Mouse (Mus musculus): ENCODE data around the gene Uncx.

Gene Uncx

DNA sequence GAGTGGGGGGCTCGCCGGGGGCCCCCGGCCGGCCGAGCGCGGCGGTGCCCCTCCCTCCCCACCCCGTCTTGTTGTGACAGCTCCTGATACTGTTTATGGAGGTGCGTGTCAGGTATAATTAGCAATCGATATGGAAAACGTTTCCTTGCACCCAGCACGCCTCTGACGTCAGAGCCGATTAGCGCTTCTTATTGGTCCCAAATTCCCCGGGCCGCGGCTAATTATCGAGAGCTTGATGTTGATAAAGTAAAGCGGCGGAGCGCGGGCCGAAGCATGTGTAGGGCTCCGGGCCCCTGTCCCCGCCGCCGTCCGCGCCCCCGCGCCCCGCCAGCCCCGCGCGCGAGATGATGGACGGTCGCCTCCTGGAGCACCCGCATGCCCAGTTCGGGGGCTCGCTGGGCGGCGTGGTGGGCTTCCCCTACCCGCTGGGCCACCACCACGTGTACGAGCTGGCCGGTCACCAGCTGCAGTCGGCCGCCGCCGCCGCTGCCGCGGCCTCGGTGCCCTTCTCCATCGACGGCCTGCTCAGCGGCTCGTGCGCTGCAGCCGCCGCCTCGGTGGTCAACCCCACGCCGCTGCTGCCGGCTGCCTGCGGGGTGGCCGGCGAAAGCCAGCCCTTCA, 466 bp downstream of the Uncx start:
- DNase-seq: peak; percentile 93 to 95

DNA sequence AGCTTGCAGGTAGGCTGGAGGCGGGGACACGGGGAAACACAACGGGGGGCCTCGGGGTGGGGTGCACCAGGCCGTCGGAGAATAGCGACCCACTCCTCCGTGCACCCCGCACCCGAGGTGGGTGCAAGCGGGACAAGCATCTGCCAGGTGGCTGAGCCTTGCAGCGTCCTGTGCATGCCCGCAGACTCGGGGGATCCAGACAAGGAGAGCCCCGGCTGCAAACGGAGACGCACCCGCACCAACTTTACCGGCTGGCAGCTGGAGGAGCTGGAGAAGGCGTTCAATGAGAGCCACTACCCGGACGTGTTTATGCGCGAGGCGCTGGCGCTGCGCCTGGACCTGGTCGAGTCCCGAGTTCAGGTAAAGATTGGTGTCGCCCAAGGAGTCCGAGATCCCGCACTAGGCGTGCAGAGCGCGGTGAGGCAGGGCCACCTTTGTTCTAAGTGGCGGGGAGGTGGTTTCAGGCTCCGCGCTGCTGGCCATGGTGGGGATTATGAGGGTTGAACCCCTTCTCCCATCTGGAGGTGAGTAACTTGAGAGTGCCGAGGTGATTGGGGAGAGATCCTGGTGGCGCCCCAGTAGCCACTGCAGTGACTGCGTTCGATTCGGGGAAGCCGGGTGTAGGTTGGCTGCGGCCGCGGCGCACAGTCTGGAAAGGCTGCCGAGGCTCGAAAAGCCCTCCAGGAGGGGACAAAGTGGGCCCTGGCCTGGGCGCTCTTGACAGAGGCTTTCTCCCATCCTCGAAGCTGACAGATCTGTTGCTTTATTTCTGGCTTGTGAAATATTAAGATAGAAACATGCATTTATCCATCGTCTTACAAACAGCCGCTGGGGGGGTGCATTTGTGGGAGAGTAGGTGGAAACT, 1.2 kb downstream of the Uncx start:
- DNase-seq: peak; percentile 82 to 83

DNA sequence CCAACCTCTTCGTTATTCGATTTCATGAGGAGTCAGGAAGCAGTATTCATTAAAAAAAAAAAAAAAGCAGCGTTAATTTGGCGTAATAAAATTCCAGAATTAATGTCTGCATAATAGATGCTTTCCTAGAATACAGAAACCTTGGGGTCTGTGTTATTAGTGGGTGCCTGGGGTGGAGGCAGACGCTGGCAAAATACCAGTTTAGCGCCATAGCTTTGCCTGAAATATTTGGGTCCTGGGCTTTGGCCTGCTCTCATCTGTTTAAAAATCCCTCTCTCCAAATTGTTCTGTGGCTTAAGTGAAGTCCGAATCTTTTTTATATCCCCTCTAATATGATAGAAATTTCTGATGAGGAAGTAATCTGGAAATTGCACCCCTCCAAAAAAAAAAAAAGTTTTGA, 1.9 kb downstream of the Uncx start:
- peak; percentile 40 to 56 for DNase-seq

DNA sequence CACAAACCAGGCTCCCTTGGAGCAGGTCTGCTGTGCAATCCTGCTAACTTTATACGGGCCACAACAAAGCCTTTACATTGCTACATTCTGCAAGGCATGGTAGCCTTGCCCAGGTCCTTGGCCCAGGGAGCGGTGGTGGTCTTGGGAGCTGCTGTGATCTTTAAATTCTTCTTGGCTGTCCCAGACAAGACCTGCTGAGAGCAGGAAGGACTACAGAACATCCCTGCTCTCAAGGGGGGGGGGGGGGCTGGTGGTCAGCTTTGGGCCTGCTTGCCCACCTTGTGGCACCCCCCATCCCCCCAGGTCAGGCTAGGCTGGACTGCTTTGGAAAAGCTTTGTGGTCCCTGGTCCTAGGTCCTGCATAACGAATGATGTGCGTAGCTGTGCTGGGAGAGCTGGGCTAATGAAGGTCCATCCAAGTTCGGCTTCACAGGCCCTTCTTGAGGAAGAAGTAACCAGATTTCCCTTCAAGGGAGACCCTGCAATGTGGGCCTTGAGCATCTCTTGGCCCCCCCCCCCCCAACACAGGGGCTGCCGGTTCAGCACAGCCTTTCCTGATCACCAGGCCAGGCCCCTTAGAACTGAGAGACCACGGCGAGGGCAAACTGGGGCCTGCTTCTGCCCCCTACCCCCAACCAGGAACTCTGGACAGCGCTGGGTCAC, 2.5 kb downstream of the Uncx start:
- peak; percentile 55 to 68 for DNase-seq

DNA sequence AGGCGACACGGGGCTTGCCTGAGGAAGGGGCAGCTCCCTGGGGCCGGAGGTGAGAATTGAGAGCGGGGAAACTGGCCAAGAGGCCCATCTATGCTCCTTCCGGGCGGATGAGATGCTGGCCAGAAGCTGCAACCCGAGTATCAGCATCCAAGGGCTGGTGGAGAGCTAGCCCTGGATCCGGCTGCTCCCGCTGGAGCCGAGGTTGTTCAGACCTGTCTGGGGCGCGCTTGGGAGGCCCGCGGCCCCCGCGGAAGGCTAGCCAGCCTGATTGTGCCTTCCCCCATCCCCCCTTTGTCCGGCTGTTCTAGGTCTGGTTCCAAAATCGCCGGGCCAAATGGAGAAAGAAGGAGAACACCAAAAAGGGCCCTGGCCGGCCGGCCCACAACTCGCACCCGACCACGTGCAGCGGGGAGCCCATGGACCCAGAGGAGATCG, 3.1 kb downstream of the Uncx start:
- DNase-seq: no peak

DNA sequence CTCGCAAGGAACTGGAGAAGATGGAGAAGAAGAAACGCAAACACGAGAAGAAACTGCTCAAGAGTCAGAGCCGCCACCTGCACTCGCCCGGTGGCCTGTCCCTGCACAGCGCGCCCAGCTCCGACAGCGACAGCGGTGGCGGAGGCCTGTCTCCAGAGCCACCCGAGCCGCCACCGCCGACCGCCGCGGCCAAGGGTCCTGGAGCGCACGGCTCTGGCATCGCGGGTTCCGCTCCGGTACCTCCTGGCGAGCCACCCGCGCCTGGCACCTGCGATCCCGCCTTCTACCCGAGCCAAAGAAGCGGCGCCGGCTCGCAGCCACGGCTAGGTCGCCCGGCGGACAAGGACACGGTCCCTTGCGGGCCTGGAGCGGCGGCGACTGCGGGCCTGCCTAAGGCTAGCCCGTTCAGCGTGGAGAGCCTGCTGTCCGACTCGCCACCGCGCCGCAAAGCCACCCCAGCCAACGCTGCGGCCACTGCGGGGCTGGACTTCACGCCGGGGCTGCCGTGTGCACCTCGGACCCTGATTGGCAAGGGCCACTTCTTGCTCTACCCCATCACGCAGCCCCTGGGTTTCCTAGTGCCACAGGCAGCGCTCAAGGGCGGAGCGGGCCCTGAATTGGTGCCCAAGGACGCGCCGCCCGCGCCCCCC, 3.6 kb downstream of the Uncx start:
- peak; percentile 74 to 87 for DNase-seq

DNA sequence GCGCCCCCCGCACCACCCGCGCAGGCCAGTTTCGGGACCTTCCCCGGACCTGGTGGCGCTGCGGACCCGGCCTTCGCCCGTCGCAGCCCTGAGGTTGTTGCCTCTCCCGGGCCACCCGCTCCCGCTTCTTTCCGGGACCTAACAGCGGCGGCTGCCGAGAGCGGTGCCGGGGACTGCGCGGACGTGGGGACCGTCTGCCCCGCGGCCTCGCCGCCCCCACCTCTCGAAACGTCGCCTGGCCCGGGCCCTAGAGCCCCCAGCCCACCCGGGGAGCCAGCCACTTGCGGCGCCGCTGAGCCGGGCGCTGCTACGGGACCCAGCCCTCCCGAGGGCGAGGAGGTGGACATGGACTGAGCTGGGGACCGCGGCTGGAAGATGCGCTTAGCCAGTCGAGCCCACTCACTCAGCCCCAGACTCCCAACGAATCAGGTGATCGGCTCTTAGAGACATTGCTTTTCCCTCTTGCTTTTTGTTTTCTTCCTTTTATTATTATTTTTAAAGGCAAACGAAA, 4.2 kb downstream of the Uncx start:
- peak; percentile 67 to 79 for DNase-seq

DNA sequence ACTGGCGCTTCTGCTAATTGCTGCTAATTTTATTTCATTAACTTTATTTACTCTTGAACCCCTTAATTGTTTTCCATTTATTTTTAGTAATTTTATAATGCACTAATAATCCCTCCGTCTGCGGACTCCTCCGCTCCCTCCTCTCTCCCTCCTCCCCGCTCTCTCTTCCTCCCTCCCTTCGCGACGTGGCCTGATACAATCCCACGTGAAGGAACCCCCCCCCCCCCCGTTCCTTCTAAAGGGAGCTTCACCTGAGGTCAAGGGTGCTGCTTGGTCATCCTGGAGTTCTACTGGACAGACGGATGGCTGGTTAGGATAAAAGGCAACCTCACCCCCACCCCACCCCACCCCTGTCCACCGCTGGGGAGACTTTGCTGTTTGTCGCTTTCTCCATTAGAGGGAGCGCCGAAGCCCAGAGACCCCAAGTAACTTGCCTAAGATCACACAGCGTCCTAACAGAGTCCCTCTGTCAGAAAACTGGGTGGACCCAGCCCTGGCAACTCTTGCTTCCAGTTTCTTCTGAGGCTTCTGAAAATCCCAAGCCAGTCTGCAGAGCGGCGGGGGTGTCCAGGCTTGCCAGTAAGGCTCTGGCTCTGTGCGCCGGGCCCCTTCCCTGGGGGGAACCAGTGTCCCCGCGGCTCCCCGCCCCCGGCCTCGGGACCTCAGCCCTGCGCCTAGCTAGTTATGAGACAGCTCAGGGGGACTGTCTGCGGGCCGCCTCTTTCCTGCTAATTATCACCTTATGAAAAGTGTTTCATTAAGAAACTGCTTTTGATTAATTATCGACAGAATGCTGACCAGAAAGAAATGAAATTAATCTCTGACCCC, 10.4 kb downstream of the Uncx start:
- peak; percentile 40 to 51 for DNase-seq

DNA sequence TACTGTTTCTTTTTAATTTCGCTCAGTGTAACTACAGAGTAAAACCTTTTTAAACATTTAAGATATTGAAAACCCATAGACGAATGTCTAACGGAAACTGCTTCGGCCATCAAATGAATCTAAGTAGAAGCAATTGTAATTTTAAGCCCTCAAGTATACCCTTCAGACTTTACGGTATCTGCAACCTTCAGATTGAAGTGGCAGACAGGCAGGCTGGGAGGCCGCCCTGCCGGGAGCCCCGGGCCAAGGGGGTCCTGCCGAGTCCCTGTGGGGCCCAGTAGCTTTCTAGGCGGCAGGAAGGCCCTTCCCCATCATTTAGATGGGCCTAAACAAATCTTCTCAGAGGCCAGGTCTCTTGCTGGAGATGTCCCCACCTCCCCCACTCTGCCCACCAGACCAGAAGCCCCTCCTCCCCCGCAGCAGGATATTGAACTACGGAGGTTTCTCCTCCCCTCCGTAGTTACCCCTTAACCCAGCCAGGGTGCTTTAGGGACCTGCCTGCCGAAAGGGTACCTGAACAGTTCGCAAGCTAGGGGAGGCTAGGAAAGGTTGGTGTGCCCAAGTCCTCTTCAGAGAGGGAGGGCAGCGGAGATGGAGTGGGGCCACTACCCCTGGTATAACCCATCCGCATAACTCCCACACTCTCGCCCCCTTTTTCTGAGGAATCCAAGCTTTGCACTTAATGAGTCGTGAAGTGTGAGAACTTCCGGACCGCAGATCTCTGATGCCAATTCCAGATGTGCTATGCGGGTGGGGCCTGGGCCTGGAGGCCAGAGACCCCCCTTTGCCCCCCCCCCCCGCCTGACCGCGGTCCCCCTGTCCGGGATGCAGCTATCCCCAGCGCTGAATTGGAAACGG, 11.4 kb downstream of the Uncx start:
- no peak for DNase-seq

DNA sequence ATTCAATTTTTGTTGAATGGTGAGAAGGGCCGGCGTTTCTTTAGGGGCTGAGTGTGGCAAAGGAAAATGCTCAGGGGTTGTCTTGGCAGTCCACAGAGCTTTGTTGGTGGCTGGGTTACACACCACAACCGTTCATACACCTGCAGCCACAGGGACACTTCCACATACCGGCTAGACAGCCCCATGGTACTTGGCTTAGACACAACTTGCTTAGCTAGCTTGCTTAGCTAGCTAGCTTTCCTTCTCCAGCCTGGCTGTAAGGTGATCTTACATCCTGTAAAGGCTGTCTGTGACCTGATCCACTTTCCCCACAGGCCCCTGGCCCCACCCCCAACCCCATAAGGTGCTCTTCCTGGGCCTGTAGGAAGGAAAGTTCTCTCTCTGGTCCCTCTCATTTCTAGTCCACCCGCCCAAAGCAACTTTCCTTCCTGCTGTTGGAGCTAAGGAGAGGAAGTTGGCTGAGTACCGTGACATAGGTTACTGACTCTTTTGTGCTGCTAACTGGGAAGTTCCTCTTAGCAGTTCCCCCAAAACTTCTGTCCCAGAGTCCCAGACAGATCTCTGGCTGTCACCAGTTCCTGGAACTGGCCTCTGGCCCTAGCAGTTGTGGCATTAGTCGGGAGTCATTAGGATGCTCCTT, 12.3 kb downstream of the Uncx start:
- peak in 1 of 2 experiments; percentile 25 for DNase-seq

DNA sequence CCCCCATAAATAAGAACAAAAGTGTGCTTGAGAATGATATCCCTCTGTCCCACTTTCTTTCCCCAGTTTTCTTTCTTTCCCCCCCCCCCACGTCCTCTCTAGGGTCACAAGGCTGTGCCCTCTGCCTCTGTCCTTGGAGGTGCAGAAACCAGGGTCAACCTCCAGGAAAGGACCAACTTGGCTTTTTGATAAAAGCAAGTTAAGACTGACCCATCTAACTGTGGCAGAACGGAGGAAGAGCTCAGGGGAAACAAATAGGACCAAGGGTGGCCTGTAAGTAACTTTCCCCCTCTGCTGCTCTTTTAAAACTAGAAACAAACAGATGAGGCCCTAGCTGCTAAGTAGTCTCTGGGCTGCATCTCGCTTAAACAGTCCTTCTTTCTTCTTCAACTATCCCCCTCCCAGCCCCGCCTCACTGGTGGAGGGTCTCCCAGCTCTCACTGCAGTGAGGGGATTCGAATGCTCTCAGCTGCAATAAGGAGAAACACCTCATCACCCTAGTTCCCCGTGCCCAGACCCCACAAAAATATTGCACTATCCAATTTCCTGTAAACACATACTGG, 12.9 kb downstream of the Uncx start:
- no peak for DNase-seq

DNA sequence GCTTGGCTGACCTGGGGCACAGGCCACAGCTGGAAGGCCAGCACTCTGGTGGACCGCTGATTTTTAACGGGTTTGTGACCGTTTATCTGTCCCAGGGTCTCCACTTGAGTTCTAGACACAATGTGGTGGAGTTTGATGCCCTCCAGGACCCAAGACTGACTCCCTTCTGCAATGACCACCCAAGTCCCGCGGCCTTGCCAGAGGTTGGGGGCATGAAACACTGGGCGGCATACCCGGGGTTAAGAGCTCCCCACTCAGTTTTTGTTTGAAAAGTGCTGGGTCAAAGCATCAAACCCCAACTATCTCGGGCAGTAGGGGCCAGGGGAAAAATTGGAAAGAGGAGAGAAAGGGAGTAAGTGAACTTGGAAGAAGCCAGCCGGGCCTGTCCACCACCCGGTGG, 13.8 kb downstream of the Uncx start:
- DNase-seq: no peak

DNA sequence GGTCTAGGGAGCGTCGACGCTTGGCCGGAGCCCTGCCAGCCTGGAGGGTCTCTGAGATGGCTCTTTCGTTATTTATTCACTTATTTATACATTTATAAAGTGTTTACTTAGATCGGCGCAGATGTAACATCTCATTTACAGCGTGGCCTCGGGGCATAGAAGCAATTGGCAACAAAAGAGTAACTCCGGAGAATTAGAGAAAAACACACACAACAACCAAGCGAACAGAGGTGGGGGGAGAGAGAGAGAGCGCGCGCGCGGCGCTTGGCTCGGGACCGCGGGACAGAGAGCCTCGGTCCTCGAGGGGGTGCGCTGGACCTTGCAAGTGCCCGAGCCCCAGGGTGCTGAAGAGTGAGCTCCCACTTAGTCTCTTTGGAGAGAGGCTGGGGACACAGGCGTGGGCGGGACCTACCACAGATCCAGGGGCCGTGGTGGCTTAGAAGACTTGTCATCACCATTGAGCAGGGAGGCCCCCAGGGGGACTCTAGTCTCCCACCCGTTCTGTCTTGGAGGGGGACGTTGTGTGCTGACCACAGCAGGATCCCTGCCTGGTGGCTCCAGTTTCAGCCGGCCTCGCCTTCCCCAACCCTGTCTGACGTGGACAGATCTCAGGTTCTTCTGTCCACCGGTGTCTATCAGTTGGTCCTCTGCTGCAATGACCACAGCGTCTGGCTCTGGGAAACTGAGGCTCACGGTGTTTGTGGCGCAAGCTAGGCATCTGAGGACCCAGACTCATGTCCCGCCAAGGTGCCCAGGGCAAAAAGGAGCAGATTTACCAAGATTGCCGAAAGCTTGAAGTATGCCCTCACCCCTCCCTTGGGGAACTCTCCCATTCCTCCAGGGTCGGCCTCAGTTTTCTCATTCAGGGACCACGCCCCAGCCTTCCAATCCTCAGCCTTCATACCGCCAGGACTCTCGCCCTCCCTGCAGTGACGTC, 14.5 kb downstream of the Uncx start:
- DNase-seq: peak; percentile 46 to 53

DNA sequence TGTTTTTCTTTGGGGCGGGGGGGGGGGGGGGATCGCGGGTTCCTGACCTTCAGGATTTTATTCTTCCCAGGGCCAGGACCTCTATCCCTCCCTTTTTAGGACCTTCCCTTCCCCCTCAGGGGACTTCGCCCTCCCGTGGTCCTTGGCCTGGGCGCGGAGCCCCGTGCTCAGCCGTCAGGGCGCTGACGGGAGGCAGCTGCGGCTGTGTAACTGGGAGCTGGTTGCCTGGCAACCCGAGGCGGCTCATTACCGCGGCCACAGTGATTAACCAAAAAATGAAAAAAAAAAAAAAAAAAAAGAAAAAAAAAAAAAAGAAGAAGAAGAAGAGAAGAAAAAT, 15.1 kb downstream of the Uncx start:
- DNase-seq: peak; percentile 53 to 73

DNA sequence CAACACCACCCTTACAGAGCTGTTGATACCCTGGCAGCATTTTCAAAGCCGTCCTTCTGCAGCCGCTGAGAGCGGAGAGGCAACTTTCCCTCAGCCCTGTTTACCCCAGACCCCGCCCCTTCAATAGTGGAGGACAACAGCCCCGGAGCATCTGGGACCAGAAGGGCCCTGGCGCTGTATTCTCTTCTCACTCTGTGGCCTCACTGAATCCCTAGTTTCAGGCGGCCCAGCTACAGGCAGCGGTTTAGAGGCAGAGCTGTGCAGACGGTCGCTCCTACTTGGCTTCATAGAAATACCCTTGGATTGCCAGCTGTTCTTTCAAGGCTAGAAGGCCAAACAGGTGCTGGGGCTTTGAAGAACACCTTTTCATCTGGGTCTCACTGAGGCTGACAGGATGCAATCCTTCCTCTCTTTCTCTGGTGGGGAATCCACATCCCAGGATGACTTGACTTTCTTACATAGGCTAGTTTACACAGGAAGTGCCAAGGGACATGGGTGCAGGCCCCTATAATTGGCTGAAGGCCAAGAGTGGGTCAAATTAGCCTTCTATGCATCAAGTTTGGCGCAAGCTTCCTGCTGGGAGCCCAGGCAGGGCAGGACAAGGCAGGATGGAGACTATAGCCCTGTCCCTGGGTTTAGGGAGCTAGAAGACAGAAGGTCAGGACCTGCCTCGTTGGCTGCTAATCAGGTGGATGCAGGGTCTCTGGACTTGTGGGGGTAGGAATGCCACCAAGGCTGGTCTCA, 15.8 kb downstream of the Uncx start:
- peak in 1 of 2 experiments; percentile 33 for DNase-seq

DNA sequence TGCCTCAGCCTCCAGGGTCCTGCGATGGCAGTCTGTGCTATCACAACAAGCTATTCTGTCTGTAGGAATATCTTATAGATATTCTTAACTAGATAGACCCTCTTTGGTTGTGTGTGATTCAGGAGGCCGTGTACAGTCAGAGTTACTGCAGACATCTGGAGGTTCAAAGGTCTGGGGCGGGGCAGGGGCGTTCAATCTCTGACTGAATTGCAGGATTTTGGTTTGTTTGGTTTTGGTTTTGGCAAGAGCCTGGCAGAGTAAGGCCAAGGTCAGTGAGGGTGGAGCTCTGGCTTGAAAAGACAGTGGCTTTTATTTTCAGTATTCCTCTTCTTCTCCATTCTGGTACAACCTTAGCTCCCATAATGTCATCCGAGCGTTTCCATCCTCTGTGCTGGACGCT, 16.5 kb downstream of the Uncx start:
- peak in 1 of 2 experiments; percentile 11 for DNase-seq

DNA sequence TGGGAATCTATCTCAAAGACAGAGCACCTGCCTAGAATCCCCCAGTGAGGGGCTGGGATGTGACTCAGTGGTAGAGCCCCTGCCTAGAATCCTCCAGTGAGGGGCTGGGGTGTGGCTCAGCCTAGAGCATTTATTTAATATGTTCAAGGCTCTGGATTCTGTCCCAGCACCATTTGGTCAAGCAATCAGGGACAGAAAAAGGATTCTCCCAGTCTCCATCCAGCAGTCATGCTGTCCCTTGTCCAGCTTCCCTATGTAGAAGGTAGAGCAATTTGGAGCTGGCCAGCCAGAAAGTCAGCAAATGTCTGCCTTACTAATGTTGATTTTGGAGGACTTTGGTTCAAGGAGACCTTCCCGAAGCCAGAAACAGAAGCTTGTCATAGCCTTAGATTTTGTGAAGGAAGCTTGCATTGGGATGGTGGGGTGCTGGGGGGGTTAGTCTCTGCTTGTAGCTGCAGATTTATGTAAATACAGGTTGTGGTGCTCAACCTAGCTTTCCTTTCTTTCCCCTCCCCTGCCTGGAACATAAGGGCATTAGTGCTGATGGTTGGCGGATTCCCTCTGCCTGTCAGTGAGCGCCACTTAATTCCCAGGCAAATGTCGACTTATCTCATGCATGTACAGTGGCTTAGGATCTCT, 18.2 kb downstream of the Uncx start:
- DNase-seq: peak; percentile 52 to 58

DNA sequence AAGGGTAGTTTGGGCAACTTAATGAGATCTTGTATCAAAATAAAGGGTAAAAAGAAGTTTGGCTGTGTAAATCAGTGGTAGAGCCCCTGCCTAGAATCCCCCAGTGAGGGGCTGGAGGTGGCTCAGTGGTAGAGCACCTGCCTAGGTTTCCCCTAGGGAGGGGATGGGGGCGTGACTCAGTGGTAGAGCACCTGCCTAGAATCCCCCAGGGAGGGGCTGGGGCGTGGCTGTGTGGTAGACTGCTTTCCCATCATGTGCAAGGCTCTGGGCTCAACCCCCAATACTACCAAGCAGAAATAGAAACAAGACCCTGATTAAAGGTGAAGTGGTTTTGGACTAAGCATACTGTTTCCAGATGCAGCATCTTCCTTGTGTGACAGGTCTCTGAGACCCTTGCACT, 21.4 kb downstream of the Uncx start:
- no peak for DNase-seq

Data from cerebellum, postnatal 25 days (tissue).